Mouse (Mus musculus): ENCODE measurements around the gene Gm5426. TPM values are rescaled to one million over a fixed set of nuclear protein-coding genes. Genes with fewer than 3 reads are reported as not detected.
"Not testable (repeated sequence)": the region's sequence is repeated elsewhere in the genome, so short reads cannot be mapped to it uniquely, and the experiment has no call there.

Gm5426 gene
- polyA plus RNA-seq (2016; fragmentation: Nextera tagmentation; extraction: Ambion mirVana), result not detected in 2 replicates

GRCm38 (mm10) chr10:96136451-96136850 is at the start of gene Gm5426:
Gene Gm5426 (plus strand): TSS chr10:96136603.
- not testable (repeated sequence) for H3K9ac ChIP-seq; H3K4me1 ChIP-seq; H3K27ac ChIP-seq; H3K9me3 ChIP-seq (replicated peaks); H3K27me3 ChIP-seq (replicated peaks); H3K36me3 ChIP-seq; ATAC-seq; H3K4me3 ChIP-seq; H3K4me2 ChIP-seq
- 87% methylated on average over 6 of the region's 6 CpGs for WGBS (ENCODE audit: insufficient replicate concordance)

DNA sequence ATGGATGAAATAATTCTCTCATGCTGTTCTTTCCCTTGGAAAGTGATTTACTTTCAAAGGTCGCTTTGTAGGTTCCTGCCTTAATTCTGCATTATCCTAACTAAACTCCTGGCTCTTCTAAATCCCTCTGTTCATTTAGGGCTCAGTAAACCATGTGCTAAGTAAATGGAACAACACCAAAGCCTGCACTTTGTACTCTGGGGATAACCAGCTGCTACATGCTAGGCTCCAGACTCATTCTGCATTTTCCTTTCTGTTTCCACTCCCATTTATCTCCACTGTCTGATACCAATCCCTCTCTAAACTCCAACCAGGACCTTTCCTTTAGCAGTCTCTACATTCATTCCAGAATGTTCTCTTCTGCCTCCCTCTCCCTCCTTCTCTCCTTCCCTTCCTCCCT is 46.7 kb upstream of the Gm5426 start:
- H3K27me3 ChIP-seq (replicated peaks), result no peaks in the 10 kb centered on the region; the same call in 1 of the 2 replicates
- H3K4me2 ChIP-seq, result no peak overlapping the region
- no peak overlapping the region for H3K27ac ChIP-seq
- no peaks in the 10 kb centered on the region for H3K9me3 ChIP-seq (replicated peaks)
- ATAC-seq, result no peak
- H3K9ac ChIP-seq, result no peak overlapping the region
- no peak overlapping the region for H3K4me3 ChIP-seq
- H3K4me1 ChIP-seq, result no peaks in the 10 kb centered on the region
- no peaks in the 10 kb centered on the region for H3K36me3 ChIP-seq
- WGBS (ENCODE audit: insufficient replicate concordance), result 69% methylated on average over 1 of the region's 1 CpGs

GRCm38 (mm10) chr10:96090388-96090787 is 46.0 kb upstream of the Gm5426 start:
- Histone ChIP-seq H3K9ac (no peak overlapping the region), H3K27ac (no peak overlapping the region), H3K4me1 (no peaks in the 10 kb centered on the region), H3K36me3 (no peaks in the 10 kb centered on the region), H3K4me3 (no peak overlapping the region), H3K4me2 (no peak overlapping the region), H3K9me3 (replicated peaks) (no peaks in the 10 kb centered on the region), H3K27me3 (replicated peaks) (no peaks in the 10 kb centered on the region; the same call in 1 of the 2 replicates)
- no peak for ATAC-seq
- WGBS (ENCODE audit: insufficient replicate concordance), result 61% methylated on average over 3 of the region's 3 CpGs

GRCm38 (mm10) chr10:96093890-96094531 is 42.4 kb upstream of the Gm5426 start:
- Histone ChIP-seq H3K4me1 (no peaks in the 10 kb centered on the region), H3K36me3 (no peaks in the 10 kb centered on the region), H3K9me3 (replicated peaks) (no peaks in the 10 kb centered on the region), H3K4me2 (no peak overlapping the region), H3K27ac (no peak overlapping the region), H3K4me3 (no peak overlapping the region), H3K27me3 (replicated peaks) (no peaks in the 10 kb centered on the region; the same call in 1 of the 2 replicates), H3K9ac (no peak overlapping the region)
- no peak for ATAC-seq
- WGBS (ENCODE audit: insufficient replicate concordance), result 33% methylated on average over 2 of the region's 2 CpGs

DNA sequence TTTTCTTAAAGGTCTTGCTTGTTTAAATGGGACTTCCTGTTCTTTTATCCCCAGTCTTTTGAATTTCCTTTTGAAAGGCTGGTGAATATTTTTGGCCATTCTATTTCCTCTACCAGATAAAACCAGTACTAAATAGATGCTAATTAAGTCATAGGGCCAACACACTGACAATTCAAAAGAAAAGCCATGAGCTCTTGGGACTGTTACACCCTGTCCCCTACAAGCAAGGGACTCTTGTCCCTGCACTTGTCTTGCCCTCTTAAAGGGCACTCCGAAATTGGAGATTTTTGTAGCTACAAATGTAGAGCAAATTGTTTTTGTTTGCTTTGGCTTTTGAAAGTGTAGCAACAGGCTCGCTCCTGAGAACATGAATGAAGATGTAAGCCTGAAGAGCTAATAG is 41.8 kb upstream of the Gm5426 start:
- no peaks in the 10 kb centered on the region for H3K4me1 ChIP-seq
- ATAC-seq, result no peak

DNA sequence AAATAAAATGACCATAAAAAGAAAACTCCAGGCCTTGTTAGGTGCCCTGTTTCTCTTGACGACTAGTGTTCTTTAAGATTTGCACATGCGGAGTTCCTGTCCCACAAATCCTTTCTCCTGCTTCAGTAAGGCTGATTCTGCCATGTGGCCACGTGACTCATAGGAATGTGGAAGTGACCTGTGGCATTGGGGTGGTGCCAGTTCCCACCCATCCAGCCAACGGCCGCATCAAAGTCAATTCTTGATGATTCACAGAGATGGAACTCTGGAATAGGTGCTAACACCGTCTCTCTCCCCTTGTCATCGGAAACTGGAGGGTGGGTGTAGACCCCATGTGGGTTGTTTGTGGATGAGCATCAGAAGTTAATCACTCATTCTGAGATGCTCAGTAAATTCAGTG is 39.7 kb upstream of the Gm5426 start:
- Histone ChIP-seq H3K9me3 (replicated peaks) (no peaks in the 10 kb centered on the region), H3K9ac (no peak overlapping the region), H3K4me1 (no peaks in the 10 kb centered on the region), H3K4me2 (no peak overlapping the region), H3K36me3 (no peaks in the 10 kb centered on the region), H3K27ac (no peak overlapping the region), H3K4me3 (no peak overlapping the region), H3K27me3 (replicated peaks) (no peaks in the 10 kb centered on the region; the same call in 1 of the 2 replicates)
- WGBS (ENCODE audit: insufficient replicate concordance), result 79% methylated on average over 7 of the region's 7 CpGs
- ATAC-seq, result no peak

More for the DNA sequence above, 41.8 kb upstream of the Gm5426 start:
- Histone ChIP-seq H3K4me2 (no peak overlapping the region), H3K4me3 (no peak overlapping the region), H3K36me3 (no peaks in the 10 kb centered on the region), H3K9me3 (replicated peaks) (no peaks in the 10 kb centered on the region), H3K27ac (no peak overlapping the region), H3K27me3 (replicated peaks) (no peaks in the 10 kb centered on the region; the same call in 1 of the 2 replicates), H3K9ac (no peak overlapping the region)
- 61% methylated on average over 2 of the region's 2 CpGs for WGBS (ENCODE audit: insufficient replicate concordance)

- no peak overlapping the region for H3K4me2 ChIP-seq
- H3K9ac ChIP-seq, result no peak overlapping the region
- 76% methylated on average over 4 of the region's 4 CpGs for WGBS (ENCODE audit: insufficient replicate concordance)
- H3K27me3 ChIP-seq (replicated peaks), result no peaks in the 10 kb centered on the region
- H3K4me1 ChIP-seq, result peaks cover 11% of the 10 kb centered on the region
- ATAC-seq, result no peak
- H3K36me3 ChIP-seq, result no peaks in the 10 kb centered on the region
- H3K4me3 ChIP-seq, result no peak overlapping the region
- H3K9me3 ChIP-seq (replicated peaks), result no peaks in the 10 kb centered on the region
- no peak overlapping the region for H3K27ac ChIP-seq
Measured at GRCm38 (mm10) chr10:96101035-96101434, 35.4 kb upstream of the Gm5426 start.

DNA sequence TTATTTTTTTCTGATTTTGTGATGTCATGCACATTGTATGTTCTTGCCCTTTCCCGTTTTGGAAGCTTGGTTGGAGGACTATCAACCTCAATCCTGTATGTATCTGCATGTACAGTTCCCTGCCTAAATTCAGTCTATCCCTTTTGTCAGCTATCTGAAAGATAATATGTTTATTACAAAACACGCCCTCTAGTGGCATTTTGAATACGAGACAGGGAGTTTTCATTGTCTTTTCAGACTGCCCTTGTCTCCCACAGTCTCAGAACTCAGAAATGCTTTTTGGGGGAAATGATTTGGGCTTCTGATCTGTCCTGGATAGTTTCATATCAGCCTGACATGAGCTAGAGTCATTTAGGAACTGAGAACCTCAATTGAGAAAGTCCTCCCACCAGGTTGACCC is 32.2 kb upstream of the Gm5426 start:
- no peaks in the 10 kb centered on the region for H3K27me3 ChIP-seq (replicated peaks)
- peak overlapping the region; percentile 31; the same call in 1 of the 2 replicates for H3K4me2 ChIP-seq
- ATAC-seq, result peak; percentile 14
- no peaks in the 10 kb centered on the region for H3K36me3 ChIP-seq
- H3K9me3 ChIP-seq (replicated peaks), result no peaks in the 10 kb centered on the region
- H3K4me3 ChIP-seq, result no peak overlapping the region
- H3K4me1 ChIP-seq, result peaks cover 11% of the 10 kb centered on the region
- WGBS (ENCODE audit: insufficient replicate concordance), result 29% methylated on average over 3 of the region's 3 CpGs
- H3K9ac ChIP-seq, result no peak overlapping the region
- H3K27ac ChIP-seq, result no peak overlapping the region

- no peaks in the 10 kb centered on the region for H3K36me3 ChIP-seq
- ATAC-seq, result peak; percentile 90
- H3K4me2 ChIP-seq, result peak overlapping the region; percentile 31
- 32% methylated on average over 4 of the region's 4 CpGs for WGBS (ENCODE audit: insufficient replicate concordance)
- H3K4me1 ChIP-seq, result peaks cover 11% of the 10 kb centered on the region
- no peak overlapping the region for H3K9ac ChIP-seq
- H3K4me3 ChIP-seq, result no peak overlapping the region
- H3K9me3 ChIP-seq (replicated peaks), result no peaks in the 10 kb centered on the region
- H3K27ac ChIP-seq, result 0 out of 2 replicates have a peak overlapping the region, but pooled peaks have one; percentile 45
- no peaks in the 10 kb centered on the region for H3K27me3 ChIP-seq (replicated peaks)
Measured at GRCm38 (mm10) chr10:96104624-96105023, 31.8 kb upstream of the Gm5426 start.

DNA sequence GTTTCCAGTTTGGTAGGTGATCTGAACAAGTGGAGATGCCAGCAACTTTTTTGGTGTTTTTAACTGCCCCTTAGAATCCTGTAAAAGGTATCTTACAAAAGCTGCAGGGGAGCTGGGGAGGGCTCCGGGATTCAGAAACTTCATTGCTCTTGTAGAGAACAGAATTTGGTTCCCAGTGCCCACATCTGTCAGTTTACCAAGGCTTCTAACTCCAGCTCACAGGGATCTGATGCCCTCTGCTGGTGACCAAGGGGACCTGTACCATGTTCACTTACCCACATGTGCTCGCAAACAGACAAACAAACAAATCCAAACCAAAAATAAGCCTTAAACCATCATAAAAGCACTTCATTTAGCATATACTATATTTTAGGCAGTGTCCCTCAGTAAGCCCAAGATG is 31.3 kb upstream of the Gm5426 start:
- 70% methylated on average over 2 of the region's 2 CpGs for WGBS (ENCODE audit: insufficient replicate concordance)
- H3K27ac ChIP-seq, result no peak overlapping the region

DNA sequence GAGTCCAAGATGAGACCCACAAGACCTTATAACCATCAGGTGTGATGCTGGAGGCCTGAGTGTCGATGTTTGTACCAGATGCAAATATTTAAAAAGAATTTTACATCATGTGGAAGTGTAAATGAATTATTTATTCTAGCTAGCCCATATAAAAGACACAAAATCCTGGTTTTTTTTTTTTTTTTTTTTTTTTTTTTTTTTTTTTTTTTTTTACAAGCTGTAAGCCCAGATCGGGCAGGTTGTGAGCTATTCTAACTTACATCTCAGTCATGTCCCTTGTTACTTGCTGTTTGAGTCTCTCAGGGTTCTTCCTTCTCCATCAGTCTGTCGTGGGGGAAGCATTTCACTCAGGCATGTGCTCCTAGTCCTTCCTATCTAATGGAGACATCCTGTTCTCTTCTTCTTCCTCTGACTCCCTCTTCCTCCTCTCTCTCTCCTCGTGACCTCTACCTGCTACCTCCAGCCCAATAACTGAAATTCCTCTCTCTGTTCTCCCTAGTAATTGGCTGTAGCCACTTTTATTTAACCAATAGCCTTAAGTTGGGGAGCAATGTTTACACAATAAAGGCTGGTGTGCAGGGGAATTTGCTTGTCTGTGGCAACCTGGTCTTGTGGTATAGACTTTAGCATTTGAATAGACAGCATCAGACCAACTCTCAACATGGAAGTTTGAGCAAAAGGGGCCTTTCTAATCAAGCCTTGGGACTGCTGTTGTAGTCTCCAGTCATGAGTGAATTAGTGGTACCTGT is 29.3 kb upstream of the Gm5426 start:
- WGBS (ENCODE audit: insufficient replicate concordance), result 48% methylated on average over 4 of the region's 4 CpGs
- no peak overlapping the region for H3K9ac ChIP-seq
- H3K27ac ChIP-seq, result no peak overlapping the region
- no peaks in the 10 kb centered on the region for H3K36me3 ChIP-seq
- no peak overlapping the region for H3K4me3 ChIP-seq
- no peaks in the 10 kb centered on the region for H3K27me3 ChIP-seq (replicated peaks)
- no peaks in the 10 kb centered on the region for H3K9me3 ChIP-seq (replicated peaks)
- ATAC-seq, result no peak
- no peak overlapping the region for H3K4me2 ChIP-seq
- H3K4me1 ChIP-seq, result peaks cover 11% of the 10 kb centered on the region

More for the DNA sequence above, 31.3 kb upstream of the Gm5426 start:
- H3K9me3 ChIP-seq (replicated peaks), result no peaks in the 10 kb centered on the region
- H3K4me2 ChIP-seq, result no peak overlapping the region
- no peaks in the 10 kb centered on the region for H3K36me3 ChIP-seq
- peak; percentile 68 for ATAC-seq
- H3K4me3 ChIP-seq, result no peak overlapping the region
- no peak overlapping the region for H3K9ac ChIP-seq
- peaks cover 11% of the 10 kb centered on the region for H3K4me1 ChIP-seq
- H3K27me3 ChIP-seq (replicated peaks), result no peaks in the 10 kb centered on the region

GRCm38 (mm10) chr10:96107825-96108224 is 28.6 kb upstream of the Gm5426 start:
- Histone ChIP-seq H3K4me1 (peaks cover 11% of the 10 kb centered on the region), H3K27ac (no peak overlapping the region), H3K4me2 (no peak overlapping the region), H3K9ac (no peak overlapping the region), H3K36me3 (no peaks in the 10 kb centered on the region), H3K27me3 (replicated peaks) (no peaks in the 10 kb centered on the region), H3K4me3 (no peak overlapping the region), H3K9me3 (replicated peaks) (no peaks in the 10 kb centered on the region)
- 54% methylated on average over 1 of the region's 1 CpGs for WGBS (ENCODE audit: insufficient replicate concordance)
- no peak for ATAC-seq
